Mouse (Mus musculus): ENCODE results near the gene Ipo4.

Ipo4 gene

DNA sequence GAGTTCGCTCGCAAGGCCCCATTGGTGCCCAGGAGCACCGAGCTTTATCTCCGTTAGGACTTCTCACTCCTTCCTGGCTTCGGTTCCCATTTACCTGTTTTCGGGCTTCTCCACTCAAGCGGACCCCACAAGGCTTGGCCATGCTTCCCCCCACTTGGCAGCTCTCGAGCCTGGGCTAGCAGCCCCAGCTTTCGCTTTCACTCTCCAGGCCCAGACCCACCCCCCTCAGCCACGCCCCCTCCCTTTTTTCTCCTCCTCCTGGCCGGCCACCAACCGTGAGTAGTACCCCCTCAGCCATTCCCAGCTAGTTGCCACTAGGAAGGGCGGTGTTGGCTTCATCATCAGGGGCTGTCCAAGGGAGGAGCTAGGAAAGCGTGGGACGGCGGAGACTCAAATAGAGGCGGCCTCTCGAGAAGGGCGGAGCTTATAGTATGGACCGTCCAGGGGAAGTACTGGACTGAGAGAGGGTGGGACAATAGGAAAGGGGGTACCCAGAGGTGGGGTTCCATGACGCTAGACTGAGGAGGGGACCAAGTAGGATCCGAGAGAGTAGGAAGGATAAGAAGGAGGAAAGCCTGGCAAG, 44.9 kb downstream of the Ipo4 start, which contains the start of gene Psme2:
TSS of gene Psme2 (minus strand) at position 366 of the 583 bp plus-strand sequence.
- peak; percentile 95 for DNase-seq (ENCODE audit: low read depth, low spot score)

DNA sequence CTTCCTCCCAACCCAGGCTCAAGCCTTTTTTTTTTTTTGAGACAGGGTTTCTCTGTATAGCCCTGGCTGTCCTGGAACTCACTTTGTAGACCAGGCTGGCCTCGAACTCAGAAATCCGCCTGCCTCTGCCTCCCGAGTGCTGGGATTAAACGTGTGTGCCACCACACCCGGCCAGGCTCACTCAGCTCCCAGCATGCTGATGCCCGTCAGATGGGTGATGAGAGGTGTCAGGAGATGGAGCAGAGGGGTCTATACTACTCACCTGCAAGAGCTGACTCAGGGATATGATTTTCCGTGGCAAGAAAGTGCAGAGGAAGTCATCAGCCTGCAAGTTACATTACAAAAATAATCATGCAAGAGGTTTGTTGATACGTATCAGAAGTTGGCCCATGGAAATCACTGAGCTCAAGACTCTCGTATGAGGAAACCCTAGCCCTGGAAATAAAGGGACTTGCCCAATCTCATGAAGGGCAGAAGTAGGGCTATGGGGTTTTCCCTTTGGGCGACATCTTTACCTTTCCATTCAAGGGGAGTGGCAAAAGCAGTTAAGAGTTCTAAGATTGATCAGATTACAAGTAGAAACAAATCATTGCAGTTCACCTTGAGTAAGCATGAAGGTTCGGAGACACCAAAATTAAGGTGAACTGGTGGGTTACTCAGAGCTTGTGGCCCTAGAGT, 45.8 kb downstream of the Ipo4 start:
- DNase-seq (ENCODE audit: low read depth, low spot score): peak; percentile 87

- no peak for DNase-seq (ENCODE audit: low read depth, low spot score)
Observed at GRCm38 (mm10) chr14:55589271-55589670, 46.5 kb downstream of the Ipo4 start.

- DNase-seq (ENCODE audit: low read depth, low spot score): peak; percentile 50
Observed at GRCm38 (mm10) chr14:55586149-55586548, 49.6 kb downstream of the Ipo4 start.

GRCm38 (mm10) chr14:55585566-55585960, 50.2 kb downstream of the Ipo4 start:
- DNase-seq (ENCODE audit: low read depth, low spot score): peak; percentile 73

- peak; percentile 86 for DNase-seq (ENCODE audit: low read depth, low spot score)
Observed at GRCm38 (mm10) chr14:55584702-55585565, 50.8 kb downstream of the Ipo4 start, which contains the start of gene Emc9. TSS of gene Emc9 (minus strand) at chr14:55585302.

GRCm38 (mm10) chr14:55584303-55584701, 51.5 kb downstream of the Ipo4 start:
- no peak for DNase-seq (ENCODE audit: low read depth, low spot score)

- no peak for DNase-seq (ENCODE audit: low read depth, low spot score)
Observed at GRCm38 (mm10) chr14:55581981-55582681, 53.6 kb downstream of the Ipo4 start.

DNA sequence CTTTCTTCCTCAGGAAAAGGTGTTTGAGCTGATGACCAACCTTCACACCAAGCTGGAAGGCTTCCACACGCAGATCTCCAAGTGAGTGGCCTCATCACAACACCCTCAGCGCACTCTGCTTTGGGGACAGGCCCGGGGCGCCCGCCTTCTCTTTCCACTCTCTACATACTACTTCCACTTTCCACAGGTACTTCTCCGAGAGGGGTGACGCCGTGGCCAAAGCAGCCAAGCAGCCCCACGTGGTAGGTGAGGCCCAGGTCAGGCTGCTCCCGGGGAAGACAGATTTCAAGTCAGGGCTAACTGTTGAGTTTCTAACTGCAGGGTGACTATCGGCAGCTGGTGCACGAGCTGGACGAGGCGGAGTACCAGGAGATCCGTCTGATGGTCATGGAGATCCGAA, 55.0 kb downstream of the Ipo4 start:
- DNase-seq (ENCODE audit: low read depth, low spot score): no peak

DNA sequence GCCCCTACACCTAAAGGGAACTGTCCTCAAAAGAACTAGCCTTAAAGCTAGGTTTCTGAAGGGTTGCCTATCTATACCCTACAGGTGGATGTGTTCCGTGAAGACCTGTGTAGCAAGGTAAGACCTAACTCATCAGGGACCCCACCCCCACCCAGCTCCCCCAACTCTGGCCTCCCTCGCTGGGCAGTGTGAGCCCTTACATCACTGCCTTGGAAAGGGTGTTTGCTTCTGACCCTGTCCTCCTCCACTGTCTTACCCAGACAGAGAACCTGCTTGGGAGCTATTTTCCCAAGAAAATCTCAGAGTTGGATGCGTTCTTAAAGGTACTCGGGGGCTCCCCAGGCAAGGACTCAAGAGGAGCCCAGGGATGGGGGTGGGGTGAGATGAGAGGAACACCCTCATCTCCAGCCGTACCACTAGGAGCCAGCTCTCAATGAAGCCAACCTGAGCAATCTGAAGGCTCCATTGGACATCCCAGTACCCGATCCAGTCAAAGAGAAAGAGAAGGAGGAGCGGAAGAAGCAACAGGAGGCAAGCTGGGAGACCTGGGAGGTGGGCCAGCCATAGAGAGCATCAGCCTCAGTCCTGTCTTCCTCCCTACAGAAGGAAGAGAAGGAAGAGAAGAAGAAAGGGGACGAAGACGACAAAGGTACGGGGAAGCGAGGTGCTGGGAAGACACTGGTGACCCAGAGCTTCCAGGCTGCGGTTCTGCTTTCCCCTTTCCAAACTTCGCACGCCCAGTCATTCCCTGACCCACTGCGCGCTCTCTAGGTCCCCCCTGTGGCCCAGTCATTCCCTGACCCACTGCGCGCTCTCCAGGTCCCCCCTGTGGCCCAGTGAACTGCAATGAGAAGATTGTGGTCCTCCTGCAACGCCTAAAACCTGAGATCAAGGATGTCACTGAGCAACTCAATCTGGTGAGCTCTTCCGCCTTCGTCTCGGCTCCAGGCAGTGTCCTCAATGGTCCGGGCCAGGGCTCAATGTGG, 56.0 kb downstream of the Ipo4 start:
- DNase-seq (ENCODE audit: low read depth, low spot score): no peak

- DNase-seq (ENCODE audit: low read depth, low spot score): peak; percentile 66
Observed at GRCm38 (mm10) chr14:55578668-55579269, 57.0 kb downstream of the Ipo4 start.

GRCm38 (mm10) chr14:55577871-55578667, 57.7 kb downstream of the Ipo4 start, which contains the start of gene Psme1:
TSS of gene Psme1 (plus strand) at chr14:55578123.
- DNase-seq (ENCODE audit: low read depth, low spot score): peak; percentile 90

DNA sequence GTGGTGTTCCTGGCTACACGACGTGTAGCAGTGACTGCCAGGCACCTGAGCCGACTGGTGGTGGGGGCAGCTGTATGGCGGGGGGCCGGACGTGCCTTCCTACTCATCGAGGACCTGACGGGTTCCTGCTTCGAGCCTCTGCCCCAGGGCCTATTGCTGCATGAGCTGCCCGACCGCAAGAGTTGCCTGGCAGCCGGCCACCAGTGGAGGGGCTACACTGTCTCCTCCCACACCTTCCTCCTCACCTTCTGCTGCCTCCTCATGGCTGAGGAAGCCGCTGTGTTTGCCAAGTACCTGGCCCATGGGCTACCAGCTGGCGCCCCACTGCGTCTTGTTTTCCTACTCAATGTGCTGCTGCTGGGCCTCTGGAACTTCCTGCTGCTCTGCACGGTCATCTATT, 59.4 kb downstream of the Ipo4 start:
- no peak for DNase-seq (ENCODE audit: low read depth, low spot score)

DNA sequence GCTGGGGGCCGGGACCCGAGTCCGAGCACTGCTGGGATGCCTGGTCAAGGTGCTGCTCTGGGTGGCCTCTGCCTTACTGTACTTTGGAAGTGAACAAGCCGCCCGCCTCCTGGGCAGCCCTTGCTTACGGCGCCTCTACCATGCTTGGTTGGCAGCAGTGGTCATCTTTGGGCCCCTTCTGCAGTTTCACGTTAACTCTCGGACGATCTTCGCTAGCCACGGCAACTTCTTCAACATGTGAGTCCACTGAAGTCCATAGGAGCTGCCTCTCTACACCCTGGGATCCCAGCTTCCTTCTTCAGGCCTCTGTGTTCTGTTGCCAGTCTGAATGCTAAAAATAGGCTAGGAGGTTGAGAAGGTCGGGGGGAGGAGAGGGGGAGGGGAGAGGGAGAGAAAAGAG, 60.0 kb downstream of the Ipo4 start:
- DNase-seq (ENCODE audit: low read depth, low spot score): no peak

Measured in CD4-positive helper T cell, adult 2 months (primary cell).